Mouse (Mus musculus) frontal cortex, postnatal 36 days (tissue): Measurements from ENCODE around the gene Pcx.
A peak's percentile ranks its signal among the peaks of the same experiment; 100 is the strongest.

Source experiments
- DNase-seq, 2 experiments: peaks; one replicate each; pipeline ENCODE4 v3.0.0; 2022; ENCODE audit warnings: low spot score in 2 of 2

Gene Pcx

GRCm38 (mm10) chr19:4548305-4548883, 38.1 kb downstream of the Pcx start:
- DNase-seq: no peak

DNA sequence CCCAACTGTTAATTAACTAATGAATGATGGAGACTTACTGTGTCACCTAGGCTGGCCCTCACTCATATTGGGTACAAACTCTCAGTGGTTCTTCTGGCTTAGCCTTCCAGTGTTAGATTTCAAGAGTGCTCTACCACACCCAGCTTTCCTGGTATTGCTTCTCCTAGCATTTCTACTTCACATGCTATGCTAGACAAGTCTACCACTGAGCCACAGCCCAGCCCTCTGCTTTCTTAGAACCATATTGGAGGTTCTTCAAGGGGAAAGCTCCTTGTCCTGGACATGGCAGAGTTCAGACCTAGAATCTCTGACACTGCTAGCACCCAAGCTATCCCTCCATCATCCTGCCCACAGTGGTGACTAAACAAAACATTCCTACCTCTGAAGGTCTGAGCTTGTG, 44.0 kb downstream of the Pcx start:
- no peak for DNase-seq

GRCm38 (mm10) chr19:4555086-4555485, 44.8 kb downstream of the Pcx start:
- DNase-seq: no peak

DNA sequence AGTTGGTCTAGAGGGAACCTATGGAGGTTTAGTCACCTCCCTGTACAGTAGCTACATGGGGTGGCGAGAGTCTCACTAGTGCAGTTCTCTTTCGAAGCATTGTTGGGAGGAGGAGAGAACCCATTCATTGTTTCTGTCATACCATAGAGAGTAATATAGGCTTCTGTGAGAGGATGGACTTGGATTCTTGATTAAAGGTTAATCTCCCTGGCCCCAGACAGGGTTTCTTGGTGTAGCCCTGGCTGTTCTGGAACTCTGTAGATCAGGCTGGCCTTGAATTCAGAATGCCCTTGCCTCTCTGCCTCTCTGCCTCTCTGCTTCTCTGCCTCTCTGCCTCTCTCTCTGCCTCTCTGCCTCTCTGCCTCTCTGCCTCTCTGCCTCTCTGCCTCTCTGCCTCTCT, 46.5 kb downstream of the Pcx start:
- no peak for DNase-seq

DNA sequence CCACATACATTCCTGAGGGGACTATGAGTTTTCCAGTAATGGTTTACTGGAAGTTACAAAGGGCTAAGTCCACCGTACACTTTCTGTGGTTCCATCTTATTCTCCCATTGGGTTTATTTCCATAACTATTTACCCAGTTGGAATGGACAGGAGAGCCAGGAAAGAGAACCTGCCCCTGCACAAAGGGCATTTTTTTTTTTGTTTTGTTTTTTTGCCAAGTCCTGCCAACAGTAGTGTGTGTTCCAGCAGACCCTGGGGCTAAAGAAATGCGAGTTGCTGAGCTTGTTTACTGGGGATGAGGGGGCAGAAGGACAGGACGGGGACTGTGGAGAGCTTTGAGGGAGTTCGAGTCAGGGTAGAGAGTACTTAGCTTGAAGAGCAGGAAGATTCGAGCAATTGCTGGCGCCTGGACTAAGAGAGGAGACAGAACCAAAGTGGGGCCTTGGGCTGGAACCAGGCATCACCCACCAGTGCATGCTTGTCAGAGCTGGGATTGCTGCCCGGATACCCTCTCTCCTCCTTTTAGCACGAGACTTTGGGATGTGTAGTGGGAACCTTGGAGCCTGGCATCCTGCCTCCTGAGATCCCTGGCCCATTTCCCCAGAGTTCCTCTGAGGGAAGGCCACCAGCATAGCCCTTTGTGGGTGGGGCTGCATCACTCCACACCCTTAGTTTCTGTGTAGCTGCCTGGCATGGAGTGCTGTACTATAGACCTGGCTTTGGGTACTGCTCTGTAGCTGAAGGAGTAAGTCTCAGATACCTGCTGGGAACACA, 47.7 kb downstream of the Pcx start:
- DNase-seq: peak; percentile 9 to 37

GRCm38 (mm10) chr19:4558570-4558955, 48.3 kb downstream of the Pcx start:
- DNase-seq: no peak

DNA sequence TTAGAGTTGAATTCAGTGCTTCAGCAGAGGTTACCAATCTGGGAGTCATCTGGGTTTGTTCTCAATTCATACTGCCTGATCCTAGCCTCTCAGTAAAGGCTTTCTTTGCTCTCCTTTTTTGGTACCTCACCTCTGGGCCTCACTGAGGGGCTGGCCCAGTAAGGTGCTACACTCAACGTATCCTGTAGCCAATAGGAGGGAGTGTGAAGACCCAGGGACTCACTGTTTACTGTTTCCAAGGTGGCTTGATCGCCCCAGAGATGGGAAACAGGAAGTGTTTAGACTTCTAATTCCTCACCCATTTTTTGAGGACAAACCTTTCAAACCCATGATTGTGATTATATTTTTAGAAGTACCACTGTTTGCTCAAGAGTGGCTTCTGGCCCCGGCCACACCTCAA, 48.7 kb downstream of the Pcx start:
- DNase-seq: no peak

DNA sequence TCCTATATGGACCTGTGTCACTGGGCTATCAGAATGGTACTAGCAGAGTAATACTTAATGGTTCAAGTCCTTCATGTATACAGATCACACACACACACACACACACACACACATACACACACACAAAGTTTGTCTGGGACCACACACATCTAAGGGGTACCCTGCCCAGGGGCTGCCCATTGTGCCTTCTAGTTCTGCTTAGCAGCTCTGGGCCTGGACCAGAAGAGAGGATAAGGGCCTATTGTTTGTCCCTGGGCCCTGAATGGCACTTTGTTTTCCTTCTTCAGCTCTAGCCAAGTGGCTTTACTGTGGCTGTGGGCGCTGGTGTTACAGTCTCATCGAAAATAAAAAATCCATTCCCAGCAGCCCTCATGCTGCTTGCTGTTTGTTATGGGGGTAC, 49.3 kb downstream of the Pcx start:
- peak in 1 of 2 experiments; percentile 32 for DNase-seq

- DNase-seq: no peak
Observed at GRCm38 (mm10) chr19:4560205-4560604, 49.9 kb downstream of the Pcx start.

- DNase-seq: no peak
Observed at GRCm38 (mm10) chr19:4565678-4566077, 55.4 kb downstream of the Pcx start.

GRCm38 (mm10) chr19:4566880-4567279, 56.6 kb downstream of the Pcx start:
- DNase-seq: no peak

DNA sequence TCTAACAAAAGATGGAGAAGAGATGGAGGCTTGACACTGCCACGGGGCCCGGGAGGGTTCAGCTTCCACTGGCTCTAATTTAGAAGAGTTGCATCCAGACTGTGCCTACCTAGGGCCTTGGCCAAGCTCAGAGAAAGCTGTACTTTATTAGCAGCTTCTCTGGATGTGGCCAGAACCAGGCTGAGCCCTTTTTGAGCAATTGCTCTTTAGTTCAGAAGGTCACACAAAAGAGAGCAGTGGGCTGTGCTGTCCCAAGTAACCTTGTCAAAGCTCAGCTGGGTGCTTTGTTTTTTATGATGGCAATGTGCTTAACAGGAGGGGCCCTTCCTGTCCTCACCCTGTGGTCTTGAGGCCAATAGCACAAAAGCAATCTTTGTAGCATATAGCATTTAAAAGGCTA, 57.4 kb downstream of the Pcx start:
- no peak for DNase-seq

- no peak for DNase-seq
Observed at GRCm38 (mm10) chr19:4568832-4569231, 58.6 kb downstream of the Pcx start.

GRCm38 (mm10) chr19:4569356-4570236, 59.3 kb downstream of the Pcx start:
- DNase-seq: no peak

- no peak for DNase-seq
Observed at GRCm38 (mm10) chr19:4570237-4570613, 60.0 kb downstream of the Pcx start.

GRCm38 (mm10) chr19:4570815-4571214, 60.5 kb downstream of the Pcx start:
- no peak for DNase-seq

DNA sequence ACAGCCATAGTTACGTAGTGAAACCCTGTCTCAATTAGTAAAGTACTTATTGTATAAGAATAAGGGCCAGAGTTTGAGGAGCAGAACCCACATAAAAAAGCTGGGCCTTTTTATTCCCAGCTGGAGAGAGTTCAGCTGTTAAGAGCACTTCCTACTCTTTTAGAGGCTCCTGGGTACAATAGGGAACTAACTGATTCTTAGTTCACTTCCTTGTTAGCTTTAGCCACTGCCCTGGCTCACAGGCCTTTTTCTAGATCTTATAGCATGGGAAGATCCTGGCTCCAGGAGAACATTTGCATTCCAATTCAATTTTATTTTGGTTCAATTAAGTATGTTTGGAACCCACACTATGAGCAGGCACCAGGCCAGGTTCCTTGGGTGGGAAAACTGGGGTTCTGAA, 61.4 kb downstream of the Pcx start:
- no peak for DNase-seq

DNA sequence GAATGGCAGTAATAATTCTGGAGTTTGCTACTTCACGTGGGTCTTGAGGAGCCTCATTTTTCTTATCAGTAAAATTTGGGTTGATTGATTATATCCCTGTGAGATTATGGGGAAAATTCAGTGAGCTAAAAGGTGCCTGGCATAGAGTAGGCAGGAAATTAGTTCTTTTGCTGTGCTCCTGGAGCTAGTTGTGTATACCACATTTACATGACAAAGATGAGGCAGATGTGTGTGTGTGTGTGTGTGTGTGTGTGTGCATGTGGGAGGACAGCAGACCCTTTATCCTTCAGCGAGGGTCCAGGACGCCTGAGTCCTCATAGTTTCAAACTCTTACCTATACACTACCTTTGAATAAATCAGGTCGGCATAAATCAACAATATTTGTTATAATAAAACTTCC, 61.8 kb downstream of the Pcx start:
- DNase-seq: no peak

DNA sequence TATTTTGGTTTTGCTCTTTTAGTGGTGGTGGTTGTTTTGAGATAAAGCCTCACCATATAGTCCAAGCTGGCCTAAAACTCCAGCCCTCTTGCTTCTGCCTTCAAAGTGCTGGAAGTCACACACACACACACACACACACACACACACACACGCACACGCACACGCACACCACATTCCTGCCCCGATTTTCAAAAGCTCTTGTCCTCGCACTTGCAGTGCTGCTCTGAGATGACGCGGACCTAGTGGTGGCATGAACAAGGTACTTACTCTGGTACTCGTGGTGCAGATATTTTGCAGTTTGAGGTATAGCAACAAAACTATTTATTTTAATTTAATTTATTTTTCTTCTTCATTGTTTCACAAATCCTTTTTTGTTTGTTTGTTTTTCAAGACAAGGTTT, 62.2 kb downstream of the Pcx start:
- DNase-seq: no peak

DNA sequence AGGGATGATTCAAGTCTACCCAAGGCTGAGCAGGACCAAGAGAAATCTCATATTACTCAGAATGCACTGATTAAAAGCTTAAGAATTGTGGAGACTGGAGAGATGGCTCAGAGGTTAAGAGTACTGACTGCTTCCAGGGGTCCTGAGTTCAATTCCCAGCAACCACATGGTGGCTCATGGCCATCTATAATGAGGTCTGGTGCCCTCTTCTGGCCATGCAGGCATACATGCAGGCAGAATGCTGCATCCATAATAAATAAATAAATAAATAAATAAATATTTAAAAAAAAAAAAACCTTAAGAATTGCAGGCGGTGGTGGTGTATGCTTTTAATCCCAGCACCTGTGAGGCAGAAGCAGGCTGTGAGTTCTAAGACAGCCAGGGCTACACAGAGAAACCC, 63.0 kb downstream of the Pcx start:
- DNase-seq: no peak

- DNase-seq: no peak
Observed at GRCm38 (mm10) chr19:4578799-4579198, 68.5 kb downstream of the Pcx start.

DNA sequence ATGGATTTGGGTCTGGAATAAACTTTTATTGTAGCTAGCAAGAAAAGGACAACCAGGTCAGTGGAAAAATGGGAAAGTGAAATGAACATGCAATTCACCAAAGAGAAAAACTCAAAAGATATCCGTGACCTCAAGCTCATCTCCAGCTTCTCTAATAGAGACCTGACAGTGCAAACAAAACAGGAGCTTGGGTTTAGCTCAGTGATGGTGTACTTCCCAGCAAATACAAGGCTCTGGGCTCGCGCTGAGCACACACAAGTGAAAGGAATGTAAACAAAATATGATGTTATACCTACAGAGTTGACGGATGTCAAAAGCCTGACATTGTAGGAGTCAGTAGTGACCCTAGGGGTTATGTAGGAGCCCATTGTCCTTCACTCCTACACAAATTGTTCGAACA, 69.0 kb downstream of the Pcx start:
- no peak for DNase-seq

GRCm38 (mm10) chr19:4583856-4584255, 73.6 kb downstream of the Pcx start:
- no peak for DNase-seq
